Comparison of ENCODE assay signal across 17 mouse cellular contexts in the genomic region with DNA sequence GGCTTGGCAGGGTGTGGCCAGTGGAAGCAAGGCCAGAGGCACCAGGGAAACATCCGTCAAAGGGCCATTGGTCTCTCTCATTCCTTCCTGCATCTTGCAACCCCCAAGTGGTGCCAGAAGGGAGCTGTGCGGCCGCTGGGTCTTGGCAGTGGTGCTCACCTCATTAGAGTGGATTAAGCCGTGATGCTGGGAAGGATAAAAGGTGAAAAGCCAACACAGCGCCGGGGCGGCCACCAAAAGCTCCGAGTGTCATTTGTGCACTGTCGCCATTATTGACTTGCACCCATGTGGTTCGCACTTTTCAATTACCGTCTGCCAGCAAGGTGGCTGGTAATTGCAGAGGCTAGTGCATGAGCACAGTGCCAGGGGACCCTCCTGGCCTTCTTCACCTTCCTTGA.
DNase-seq lines count a peak whose midpoint lies in the region; ATAC-seq and TF ChIP-seq lines count a peak whose summit lies in the region.
"Had no signal": no experiment of that assay in that cellular context is flagged by ENCODE, and none has a peak within 500 bp of the region (broad histone marks: within the 10 kb centered on the region; RNA-seq: fewer than 3 reads in every experiment).

No protein-coding gene starts in this region.

- peaks cover 31% of the 10 kb centered on the region for H3K4me1 ChIP-seq in forebrain, embryonic 10.5 days
- H3K4me1 ChIP-seq in hindbrain, embryonic 16.5 days (ENCODE audit: control insufficient read depth, insufficient read depth, low read depth, low read length) = peaks cover 7% of the 10 kb centered on the region; the same call in 1 of the 2 replicates
- H3K4me1 ChIP-seq in midbrain, postnatal 0 days (ENCODE audit: insufficient read depth, low read length) = peaks cover 5% of the 10 kb centered on the region; the same call in 1 of the 2 replicates

- 8% methylated on average over 11 of the region's 11 CpGs for WGBS in forebrain, embryonic 10.5 days
- 44% methylated on average over 11 of the region's 11 CpGs for WGBS in hindbrain, embryonic 16.5 days
- WGBS in midbrain, postnatal 0 days = 16% methylated on average over 11 of the region's 11 CpGs

- no peak overlapping the region for H3K27ac ChIP-seq in left cerebral cortex, adult 2 months
- H3K27ac ChIP-seq in forebrain, embryonic 10.5 days = no peak overlapping the region
- H3K27ac ChIP-seq in hindbrain, embryonic 16.5 days (ENCODE audit: low read depth, low read length) = no peak overlapping the region
- H3K27ac ChIP-seq in midbrain, postnatal 0 days (ENCODE audit: low read depth, low read length) = no peak overlapping the region
- H3K27ac ChIP-seq: embryonic facial prominence, embryonic 13.5 days; heart, embryonic 10.5 days; liver, embryonic 14.5 days had no signal

- H3K9ac ChIP-seq in hindbrain, embryonic 16.5 days (ENCODE audit: low read depth, low read length) = no peak overlapping the region
- H3K9ac ChIP-seq in midbrain, postnatal 0 days (replicated peaks; ENCODE audit: low read length, poor library complexity, severe bottlenecking) = no peak overlapping the region
- H3K9ac ChIP-seq: embryonic facial prominence, embryonic 13.5 days; liver, embryonic 14.5 days had no signal

- peak; percentile 76 for DNase-seq in left cerebral cortex, postnatal 4 days
- no peak for DNase-seq in left cerebral cortex, adult 2 months (ENCODE audit: extremely low spot score in 1 of 2, low spot score in 2 of 2)
- DNase-seq in forebrain, embryonic 10.5 days (ENCODE audit: extremely low spot score, low spot score) = peak; percentile 18
- peak; percentile 55 for DNase-seq in midbrain, postnatal 0 days (ENCODE audit: low spot score)
- no peak for DNase-seq in lung, postnatal 25 days (ENCODE audit: low spot score)
- no peak for DNase-seq in gastrocnemius, postnatal 4 days (ENCODE audit: low spot score in 2 of 2)
- no peak for DNase-seq in adrenal gland, postnatal 14 days
- DNase-seq: cerebellum, adult 11 months; heart, postnatal 14 days; kidney, adult 18-20 months; kidney, postnatal 4 days; lung, postnatal 10 days; thymus, adult 2 months had no signal

- no peak overlapping the region for H3K4me3 ChIP-seq in left cerebral cortex, adult 2 months
- H3K4me3 ChIP-seq in forebrain, embryonic 10.5 days = peak overlapping the region; percentile 10; the same call in 1 of the 2 replicates
- H3K4me3 ChIP-seq in hindbrain, embryonic 16.5 days (ENCODE audit: low read length) = no peak overlapping the region
- no peak overlapping the region for H3K4me3 ChIP-seq in midbrain, postnatal 0 days (ENCODE audit: low read depth, low read length)
- H3K4me3 ChIP-seq: embryonic facial prominence, embryonic 13.5 days; heart, embryonic 10.5 days had no signal

- H3K27me3 ChIP-seq in forebrain, embryonic 10.5 days (ENCODE audit: poor library complexity, severe bottlenecking) = peaks cover 96% of the 10 kb centered on the region
- H3K27me3 ChIP-seq in hindbrain, embryonic 16.5 days (replicated peaks; ENCODE audit: control insufficient read depth, insufficient read depth, low read length) = no peaks in the 10 kb centered on the region
- H3K27me3 ChIP-seq in midbrain, postnatal 0 days (ENCODE audit: insufficient read depth, low read length) = no peaks in the 10 kb centered on the region; the same call in none of the 2 replicates

- peak; percentile 56 for ATAC-seq in hindbrain, embryonic 16.5 days
- ATAC-seq in midbrain, postnatal 0 days (ENCODE audit: low FRiP score) = no peak

- intact Hi-C loops in left cerebral cortex, postnatal 4 days (cut with DNase I) = no loop called here
- intact Hi-C loops in left cerebral cortex, adult 2 months (cut with DNase I) = no loop called here

- no peak overlapping the region for H3K4me2 ChIP-seq in hindbrain, embryonic 16.5 days (ENCODE audit: low read length)
- no peak overlapping the region for H3K4me2 ChIP-seq in midbrain, postnatal 0 days (ENCODE audit: low read depth, low read length, poor library complexity, severe bottlenecking)
- H3K4me2 ChIP-seq: embryonic facial prominence, embryonic 13.5 days had no signal

- no peaks in the 10 kb centered on the region for H3K36me3 ChIP-seq in forebrain, embryonic 10.5 days (replicated peaks)
- no peaks in the 10 kb centered on the region for H3K36me3 ChIP-seq in hindbrain, embryonic 16.5 days (ENCODE audit: control insufficient read depth, insufficient read depth, low read length)
- H3K36me3 ChIP-seq in midbrain, postnatal 0 days (ENCODE audit: insufficient read depth, low read length) = no peaks in the 10 kb centered on the region
- H3K36me3 ChIP-seq: embryonic facial prominence, embryonic 13.5 days; heart, embryonic 10.5 days had no signal

- TF ChIP-seq CTCF in left cerebral cortex, adult 2 months (IDR thresholded peaks at IDR 0.05) = no peak
- TF ChIP-seq CTCF in midbrain, postnatal 0 days (IDR thresholded peaks at IDR 0.05) = no peak

- no peaks in the 10 kb centered on the region for H3K9me3 ChIP-seq in forebrain, embryonic 10.5 days
- H3K9me3 ChIP-seq in hindbrain, embryonic 16.5 days (ENCODE audit: control insufficient read depth, low read length) = no peaks in the 10 kb centered on the region
- no peaks in the 10 kb centered on the region for H3K9me3 ChIP-seq in midbrain, postnatal 0 days (ENCODE audit: low read length)
- H3K9me3 ChIP-seq: embryonic facial prominence, embryonic 13.5 days; heart, embryonic 10.5 days had no signal

Comparison
In these comparisons a context has a peak if more than half of its experiments do, and no peak if none do; other contexts are left out.
1. DNase-seq: peak in left cerebral cortex, postnatal 4 days (single experiment), forebrain, embryonic 10.5 days (single experiment) and midbrain, postnatal 0 days (single experiment); none in left cerebral cortex, adult 2 months (0 of 2), lung, postnatal 25 days (single experiment), gastrocnemius, postnatal 4 days (0 of 2) and adrenal gland, postnatal 14 days (single experiment).